Mouse (Mus musculus) liver, embryonic 14.5 days (tissue): ENCODE measurements at regions not wholly inside any gene's neighbourhood (a gene's known extent, or its start where the extent isn't known, plus 50 kb on each side); places are given as distances from the start of the nearest gene placed in this dataset.

Experiments used
- CTCF ChIP-seq: IDR thresholded peaks from 2 replicates; pipeline ENCODE4 v1.5.1; 2016; ENCODE audit warnings: antibody characterized with exemption, low read depth, control low read depth
- EP300 ChIP-seq: IDR thresholded peaks from 2 replicates; pipeline ENCODE4 v1.6.1; 2016; ENCODE audit warnings: antibody characterized with exemption, low read depth

DNA sequence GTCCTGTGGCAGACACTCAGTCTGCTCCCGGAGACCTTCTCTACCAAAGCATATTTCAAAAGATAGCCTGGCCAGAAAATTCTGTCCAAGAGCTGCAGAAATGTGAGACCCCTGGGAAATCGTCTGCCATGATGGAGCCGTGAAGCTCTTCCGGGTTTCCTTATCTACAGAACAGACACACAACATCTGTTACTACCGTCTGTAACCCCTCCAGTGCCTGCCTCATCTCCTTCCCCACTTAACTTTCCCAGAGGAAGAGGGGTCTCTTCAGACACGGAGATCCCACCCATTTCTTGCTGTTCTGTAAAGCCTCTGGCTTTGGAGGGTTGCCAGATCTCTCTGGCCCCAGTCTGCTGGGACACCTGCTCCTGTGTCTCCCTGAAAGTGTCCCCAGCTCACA, 156.2 kb upstream of the Kcnab2 start:
- TF ChIP-seq CTCF (no peak), EP300 (no peak)
